Mouse (Mus musculus): Measurements from ENCODE around the gene Akt3.

Akt3 gene

GRCm38 (mm10) chr1:177012774-177013173, 245.2 kb downstream of the Akt3 start:
- in situ Hi-C loops (cut with MboI, MseI), result loop anchor here (10.0 kb wide), 1 partner anchor 62 kb away; no protein-coding TSS in a partner anchor

DNA sequence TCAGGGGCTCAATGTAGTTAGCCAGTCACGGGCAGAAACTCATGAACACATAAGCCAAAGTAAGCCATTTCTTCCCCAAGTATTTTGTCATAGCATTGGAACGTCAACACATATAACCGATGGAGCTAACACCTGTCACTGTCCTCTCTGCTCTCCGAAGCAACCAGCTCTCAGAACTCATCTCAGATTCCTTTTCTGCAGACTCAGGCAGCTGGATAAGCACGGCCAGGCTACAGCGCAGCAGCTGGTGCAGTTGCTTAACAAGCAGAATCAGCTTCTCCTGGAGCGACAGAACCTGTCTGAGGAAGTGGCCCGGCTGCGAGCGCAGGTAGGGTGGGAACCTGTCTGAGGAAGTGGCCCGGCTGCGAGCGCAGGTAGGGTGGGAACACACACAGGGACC, 246.3 kb downstream of the Akt3 start:
- in situ Hi-C loops (cut with MboI, MseI), result loop anchor here (10.0 kb wide), 1 partner anchor 63 kb away; no protein-coding TSS in a partner anchor

- in situ Hi-C loops (cut with MboI, MseI), result loop anchor here (10.0 kb wide), 1 partner anchor 64 kb away; no protein-coding TSS in a partner anchor
Observed at GRCm38 (mm10) chr1:177010607-177011302, 247.2 kb downstream of the Akt3 start.

GRCm38 (mm10) chr1:177010041-177010440, 248.0 kb downstream of the Akt3 start:
- in situ Hi-C loops (cut with MboI, MseI), result loop anchor here (10.0 kb wide), 1 partner anchor 65 kb away; no protein-coding TSS in a partner anchor

- in situ Hi-C loops (cut with MboI, MseI), result no loop called here
Observed at GRCm38 (mm10) chr1:177008777-177009176, 249.2 kb downstream of the Akt3 start.

GRCm38 (mm10) chr1:177007405-177007804, 250.6 kb downstream of the Akt3 start:
- in situ Hi-C loops (cut with MboI, MseI), result no loop called here

GRCm38 (mm10) chr1:177004041-177004741, 253.8 kb downstream of the Akt3 start:
- in situ Hi-C loops (cut with MboI, MseI), result no loop called here

DNA sequence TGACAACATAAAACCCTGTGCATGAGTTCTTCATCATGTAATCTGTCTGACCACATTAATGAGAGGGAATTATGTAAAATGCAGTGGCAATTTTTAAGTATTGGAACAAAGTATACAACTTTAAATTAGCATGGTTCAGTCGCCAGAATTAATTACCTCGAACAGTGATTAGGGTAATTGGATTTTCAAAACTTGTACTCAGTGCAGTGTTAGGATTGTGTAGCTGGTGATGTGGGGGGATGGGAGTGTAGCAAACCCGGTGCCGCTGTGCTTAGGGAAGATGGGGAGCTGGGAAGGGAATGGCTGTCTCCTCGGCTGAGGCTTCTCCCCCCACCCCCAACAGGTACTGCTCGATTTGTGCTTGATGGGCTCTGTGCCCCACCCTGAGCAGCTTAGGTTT, 255.1 kb downstream of the Akt3 start:
- in situ Hi-C loops (cut with MboI, MseI), result no loop called here

DNA sequence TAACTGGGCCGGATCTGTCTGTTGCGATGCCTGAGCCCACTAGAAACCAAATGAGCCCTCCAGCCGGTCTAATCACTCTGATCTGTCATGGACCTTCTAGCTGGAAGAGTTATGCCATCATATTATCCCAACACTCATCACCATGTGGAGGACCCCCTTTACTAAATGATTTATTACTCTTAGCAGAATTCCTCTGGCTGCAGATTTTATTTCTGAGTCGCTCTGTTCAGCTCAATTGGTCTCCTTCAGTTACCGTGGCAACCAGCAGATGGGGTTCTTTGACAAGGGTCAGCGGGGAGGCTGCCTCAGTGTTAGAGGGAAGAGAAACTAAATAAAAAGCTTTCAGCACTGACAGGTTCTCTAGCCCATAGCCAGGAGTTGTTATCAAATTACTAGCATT, 259.0 kb downstream of the Akt3 start:
- in situ Hi-C loops (cut with MboI, MseI), result no loop called here

DNA sequence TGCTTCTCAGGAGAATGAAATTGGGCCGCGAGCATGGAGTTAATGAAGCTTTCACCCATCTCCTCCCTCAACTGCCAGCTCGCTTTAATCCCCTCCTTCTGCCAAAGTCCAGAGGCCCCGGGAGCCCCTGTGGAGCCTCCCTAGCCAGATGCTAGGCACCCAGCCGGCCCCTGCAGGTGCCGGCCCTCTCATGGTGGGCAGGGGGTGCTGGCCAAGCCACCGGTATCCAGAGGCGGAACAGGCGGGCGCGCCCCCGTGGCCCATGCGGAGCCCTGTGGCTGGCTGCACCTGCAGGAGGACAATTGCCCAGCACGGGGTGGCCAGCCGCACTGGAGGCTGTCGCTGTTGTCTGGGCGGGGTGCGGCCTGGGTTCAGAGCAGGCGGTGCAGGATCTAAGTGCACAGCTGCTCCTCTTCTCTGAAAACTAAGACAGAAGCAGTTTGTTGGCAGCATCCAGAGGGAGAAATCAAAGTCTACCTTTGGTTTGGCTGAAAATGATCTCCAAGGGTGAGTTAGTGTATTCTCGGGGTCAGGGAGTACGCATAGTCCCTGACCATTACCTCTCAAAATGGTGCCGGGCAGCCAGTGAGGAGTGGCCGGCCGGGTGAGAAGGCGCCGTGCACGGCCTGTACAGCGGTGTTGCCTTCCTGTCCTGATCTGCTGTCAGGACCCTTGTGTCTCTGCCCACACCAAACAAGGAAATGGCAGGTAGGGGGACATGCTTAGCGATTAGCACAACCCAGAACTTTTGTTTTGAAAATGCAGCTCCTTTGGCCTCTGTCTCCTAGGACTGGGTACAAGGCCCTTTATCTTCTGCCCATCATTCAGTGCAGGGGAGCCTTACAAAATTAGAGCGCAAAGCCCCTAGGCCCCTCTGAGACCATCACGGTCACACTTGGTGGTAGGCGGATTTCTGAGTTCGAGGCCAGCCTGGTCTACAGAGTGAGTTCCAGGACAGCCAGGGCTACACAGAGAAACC, 260.0 kb downstream of the Akt3 start:
- in situ Hi-C loops (cut with MboI, MseI), result no loop called here

DNA sequence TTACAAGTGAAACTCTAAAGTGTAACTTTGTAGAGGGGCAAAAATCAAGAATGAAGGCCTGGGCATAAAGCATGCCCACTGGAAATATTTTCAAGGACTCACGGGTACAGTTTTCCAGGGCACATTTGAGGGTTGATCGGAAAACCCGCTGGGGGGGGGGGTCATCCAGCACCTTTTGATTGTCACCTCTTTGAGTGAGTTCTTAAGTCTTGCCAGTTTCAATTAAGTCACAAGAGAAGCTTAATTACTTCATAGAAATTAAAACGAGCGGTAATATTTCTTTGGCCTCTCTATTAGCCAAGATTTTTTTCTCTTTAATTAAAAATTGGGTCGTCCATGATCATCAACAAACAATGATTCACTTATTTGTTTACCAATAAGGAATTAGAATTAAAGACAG, 260.7 kb downstream of the Akt3 start:
- in situ Hi-C loops (cut with MboI, MseI), result no loop called here

- in situ Hi-C loops (cut with MboI, MseI), result no loop called here
Observed at GRCm38 (mm10) chr1:176996630-176997201, 261.3 kb downstream of the Akt3 start.

DNA sequence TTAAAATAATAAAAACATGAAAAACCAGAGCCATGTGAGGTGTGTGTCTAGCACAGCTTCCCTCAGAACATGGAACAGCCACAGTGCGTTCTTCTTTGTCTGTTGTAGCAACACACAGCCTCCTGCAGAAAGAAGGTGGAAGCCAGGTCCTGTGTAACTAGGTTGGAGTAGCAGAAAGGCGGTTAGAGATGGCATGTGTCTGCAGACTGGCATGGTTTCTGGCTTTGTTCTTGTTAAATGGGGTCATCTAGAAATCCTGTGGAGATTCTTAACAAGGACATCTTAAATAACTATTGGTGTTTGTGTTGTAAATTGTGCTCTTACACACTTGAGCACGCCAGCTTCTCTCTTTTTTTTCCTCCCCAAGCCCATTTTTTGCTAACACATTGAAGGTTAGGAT, 261.8 kb downstream of the Akt3 start:
- in situ Hi-C loops (cut with MboI, MseI), result no loop called here

DNA sequence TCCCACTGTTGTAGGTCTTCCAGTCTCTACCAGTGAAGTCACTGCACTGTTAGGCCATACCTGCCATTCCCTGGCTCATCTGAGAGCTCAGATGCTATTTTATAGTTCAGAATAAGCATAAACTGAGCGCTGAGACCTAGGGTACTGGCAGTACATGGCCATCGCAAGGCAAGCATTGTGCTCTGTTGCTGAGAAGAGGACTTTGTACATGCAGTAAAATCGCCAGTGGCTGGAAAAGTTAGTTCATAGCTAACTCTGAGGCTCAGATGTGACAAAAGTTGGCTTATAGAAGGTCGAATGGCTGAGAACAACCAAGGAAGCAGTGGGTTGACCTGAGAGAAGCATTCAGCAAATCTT, 262.6 kb downstream of the Akt3 start:
- in situ Hi-C loops (cut with MboI, MseI), result no loop called here

- in situ Hi-C loops (cut with MboI, MseI), result no loop called here
Observed at GRCm38 (mm10) chr1:176994707-176995418, 263.1 kb downstream of the Akt3 start.

DNA sequence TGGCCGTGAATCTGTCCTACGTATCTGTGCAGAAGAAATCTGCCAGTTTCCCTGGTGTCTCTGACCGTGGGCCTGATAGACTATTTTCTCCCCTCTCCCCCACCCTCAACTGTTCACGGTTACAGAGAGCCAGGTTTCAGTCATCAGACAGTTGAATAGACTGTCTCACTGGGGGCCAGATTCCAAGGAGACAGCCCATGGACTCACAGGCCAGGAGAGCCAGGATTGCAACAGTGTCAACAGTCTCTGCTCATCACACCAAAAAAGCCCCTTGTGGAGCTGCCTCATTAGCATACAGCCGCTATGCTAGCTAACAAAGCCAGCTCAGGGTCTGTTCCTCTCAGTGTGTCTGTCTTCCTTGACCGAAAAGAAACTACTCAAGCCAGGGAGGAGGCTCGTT, 263.9 kb downstream of the Akt3 start:
- in situ Hi-C loops (cut with MboI, MseI), result no loop called here

DNA sequence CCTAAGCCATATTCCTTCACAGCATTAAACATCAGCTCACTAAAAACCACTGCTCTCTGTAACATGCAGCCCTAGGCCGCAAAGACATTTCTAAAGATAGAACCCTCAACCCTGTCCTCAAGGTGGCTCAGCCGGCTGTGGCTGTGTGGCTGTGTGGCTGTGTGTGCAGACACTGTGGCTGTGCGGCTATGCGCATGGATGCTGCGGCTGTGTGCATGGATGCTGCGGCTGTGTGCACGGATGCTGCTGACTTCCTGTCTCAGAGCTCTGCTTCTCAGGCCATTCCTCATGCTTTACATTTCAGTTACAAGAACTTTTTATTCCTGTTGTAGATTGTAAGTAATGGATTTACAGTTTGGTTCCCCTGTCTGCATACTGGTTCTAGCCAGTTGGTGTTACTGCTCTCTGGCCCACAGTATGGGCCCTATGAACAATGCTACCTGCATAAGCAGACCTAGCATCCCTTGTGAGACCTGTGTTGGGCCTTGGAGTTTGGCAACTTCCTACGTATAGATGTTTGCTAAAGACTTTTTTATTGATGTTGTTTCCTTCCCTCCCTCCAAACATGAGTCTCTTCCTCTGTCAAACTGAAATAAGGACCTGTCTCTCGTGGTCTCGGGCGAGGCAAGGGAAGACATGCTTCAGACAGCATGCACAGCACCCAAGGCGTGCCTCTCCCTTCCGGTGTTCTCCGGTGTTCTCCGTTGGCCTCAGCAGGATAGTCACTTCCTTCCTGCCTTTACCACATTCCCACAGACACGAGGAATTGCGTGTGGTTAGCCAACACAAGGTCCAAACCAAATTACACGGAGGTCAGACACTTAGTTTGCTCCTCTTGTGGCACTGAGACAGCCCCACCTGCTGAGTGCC, 264.6 kb downstream of the Akt3 start:
- in situ Hi-C loops (cut with MboI, MseI), result no loop called here

DNA sequence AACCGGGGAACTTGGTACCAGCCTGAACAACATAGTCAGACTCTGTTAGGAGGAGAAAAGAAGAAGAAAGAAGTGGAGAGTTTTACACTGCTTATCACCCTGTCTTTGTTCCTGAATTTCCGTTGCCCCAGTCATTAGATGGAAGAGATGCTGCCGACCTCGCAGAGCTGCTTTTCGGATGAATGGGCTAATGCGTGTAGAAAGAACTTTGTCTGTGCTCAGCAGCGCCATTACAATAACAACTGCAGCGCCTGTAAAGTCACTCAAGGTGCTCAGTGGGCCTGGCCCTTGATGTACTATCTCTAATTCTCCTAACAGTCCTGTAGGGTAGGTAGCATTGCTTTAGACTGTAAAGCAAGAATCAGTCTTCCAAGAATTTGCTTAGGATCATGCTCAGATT, 265.5 kb downstream of the Akt3 start:
- in situ Hi-C loops (cut with MboI, MseI), result no loop called here

- in situ Hi-C loops (cut with MboI, MseI), result no loop called here
Observed at GRCm38 (mm10) chr1:176991473-176991872, 266.5 kb downstream of the Akt3 start.
